Mouse (Mus musculus): ENCODE results near the gene Ehd1. TPM values are rescaled to one million over a fixed set of nuclear protein-coding genes. Genes with fewer than 3 reads are reported as not detected.
A peak's percentile ranks its signal among the peaks of the same experiment; 100 is the strongest.

Gene Ehd1
- total RNA-seq, 1 experiment, result 162 TPM

DNA sequence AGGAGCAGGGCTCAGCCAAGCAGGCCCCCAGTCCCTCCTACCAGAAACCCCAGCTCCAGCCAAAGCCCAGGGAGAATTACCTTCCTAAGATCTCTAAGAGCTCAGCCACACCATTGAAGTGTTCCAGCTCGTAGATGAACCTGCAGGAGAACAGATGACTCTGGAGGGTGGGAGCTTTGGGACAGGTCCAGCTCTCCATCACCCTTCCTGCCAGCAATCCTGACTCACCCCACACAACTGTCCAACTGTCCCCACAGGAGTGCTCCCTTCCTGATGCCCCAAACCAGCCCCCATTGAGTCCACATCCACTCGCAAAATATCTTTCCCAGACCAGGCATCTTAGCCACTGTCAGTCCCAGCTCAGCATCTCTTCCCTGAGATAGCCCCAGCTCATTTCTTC is 45.5 kb upstream of the Ehd1 start:
- H3K9ac ChIP-seq (ENCODE audit: insufficient read depth, low read depth, low read length, poor library complexity, severe bottlenecking), result no peak overlapping the region
- DNase-seq (ENCODE audit: low read depth, low spot score), result no peak
- H3K9me3 ChIP-seq (ENCODE audit: control insufficient read depth, insufficient read depth, low read depth, low read length), result no peaks in the 10 kb centered on the region
- H3K36me3 ChIP-seq (ENCODE audit: control insufficient read depth, insufficient read depth, low read length, poor library complexity, severe bottlenecking), result peaks cover 20% of the 10 kb centered on the region
- H3K4me3 ChIP-seq (ENCODE audit: insufficient read depth in 1 of 2, low read depth in 1 of 2, low read length in 2 of 2, poor library complexity in 1 of 2, severe bottlenecking in 1 of 2), result no peak overlapping the region
- in situ Hi-C loops (cut with MboI; ENCODE audit: low sequenced_read_pairs in 2 of 2, unreplicated experiment in 2 of 2), result no loop called here
- H3K4me1 ChIP-seq (ENCODE audit: control insufficient read depth in 2 of 2, insufficient read depth in 2 of 2, low read length in 2 of 2, poor library complexity in 1 of 2), result peaks cover 0 to 11% of the 10 kb centered on the region in 2 experiments; a peak in 2 of 4 replicates
- H3K27ac ChIP-seq (ENCODE audit: insufficient read depth, low read depth, low read length, poor library complexity, severe bottlenecking), result no peak overlapping the region
- TF ChIP-seq ZC3H11A (IDR thresholded peaks at IDR 0.05; ENCODE audit: borderline replicate concordance, low read depth, low read length) (no peak), ZNF384 (IDR thresholded peaks at IDR 0.05; ENCODE audit: low read depth, low read length) (no peak), MAFK (IDR thresholded peaks at IDR 0.05; ENCODE audit: insufficient read depth, low read depth, low read length) (no peak), HCFC1 (IDR thresholded peaks at IDR 0.05; ENCODE audit: borderline replicate concordance, insufficient read depth, low read length) (no peak), CHD2 (IDR thresholded peaks at IDR 0.05; ENCODE audit: low read depth, low read length) (no peak)

GRCm38 (mm10) chr19:6233647-6234046 is 42.9 kb upstream of the Ehd1 start:
- Histone ChIP-seq H3K27ac (ENCODE audit: insufficient read depth, low read depth, low read length, poor library complexity, severe bottlenecking) (no peak overlapping the region), H3K9ac (ENCODE audit: insufficient read depth, low read depth, low read length, poor library complexity, severe bottlenecking) (no peak overlapping the region), H3K9me3 (ENCODE audit: control insufficient read depth, insufficient read depth, low read depth, low read length) (no peaks in the 10 kb centered on the region), H3K36me3 (ENCODE audit: control insufficient read depth, insufficient read depth, low read length, poor library complexity, severe bottlenecking) (peaks cover 13% of the 10 kb centered on the region), H3K4me1 (ENCODE audit: control insufficient read depth in 2 of 2, insufficient read depth in 2 of 2, low read length in 2 of 2, poor library complexity in 1 of 2) (peaks cover 3 to 11% of the 10 kb centered on the region in 2 experiments; a peak in 2 of 4 replicates), H3K4me3 (ENCODE audit: insufficient read depth in 1 of 2, low read depth in 1 of 2, low read length in 2 of 2, poor library complexity in 1 of 2, severe bottlenecking in 1 of 2) (no peak overlapping the region)
- TF ChIP-seq MAFK (IDR thresholded peaks at IDR 0.05; ENCODE audit: insufficient read depth, low read depth, low read length), result no peak
- TF ChIP-seq CHD2 (IDR thresholded peaks at IDR 0.05; ENCODE audit: low read depth, low read length), result no peak
- no peak for TF ChIP-seq ZC3H11A (IDR thresholded peaks at IDR 0.05; ENCODE audit: borderline replicate concordance, low read depth, low read length)
- no peak for TF ChIP-seq HCFC1 (IDR thresholded peaks at IDR 0.05; ENCODE audit: borderline replicate concordance, insufficient read depth, low read length)
- TF ChIP-seq ZNF384 (IDR thresholded peaks at IDR 0.05; ENCODE audit: low read depth, low read length), result no peak
- no peak for DNase-seq (ENCODE audit: low read depth, low spot score)
- in situ Hi-C loops (cut with MboI; ENCODE audit: low sequenced_read_pairs in 2 of 2, unreplicated experiment in 2 of 2), result no loop called here

GRCm38 (mm10) chr19:6234337-6235083 is 42.0 kb upstream of the Ehd1 start:
- Histone ChIP-seq H3K4me3 (ENCODE audit: insufficient read depth in 1 of 2, low read depth in 1 of 2, low read length in 2 of 2, poor library complexity in 1 of 2, severe bottlenecking in 1 of 2) (peak overlapping the region; percentile 78 to 80; a peak in 3 of 4 replicates), H3K9ac (ENCODE audit: insufficient read depth, low read depth, low read length, poor library complexity, severe bottlenecking) (no peak overlapping the region), H3K36me3 (ENCODE audit: control insufficient read depth, insufficient read depth, low read length, poor library complexity, severe bottlenecking) (peaks cover 9% of the 10 kb centered on the region), H3K27ac (ENCODE audit: insufficient read depth, low read depth, low read length, poor library complexity, severe bottlenecking) (no peak overlapping the region), H3K4me1 (ENCODE audit: control insufficient read depth in 2 of 2, insufficient read depth in 2 of 2, low read length in 2 of 2, poor library complexity in 1 of 2) (peaks cover 6 to 16% of the 10 kb centered on the region in 2 experiments; a peak in 3 of 4 replicates), H3K9me3 (ENCODE audit: control insufficient read depth, insufficient read depth, low read depth, low read length) (no peaks in the 10 kb centered on the region)
- TF ChIP-seq MAFK (IDR thresholded peaks at IDR 0.05; ENCODE audit: insufficient read depth, low read depth, low read length) (no peak), ZNF384 (IDR thresholded peaks at IDR 0.05; ENCODE audit: low read depth, low read length) (no peak), ZC3H11A (IDR thresholded peaks at IDR 0.05; ENCODE audit: borderline replicate concordance, low read depth, low read length) (no peak), HCFC1 (IDR thresholded peaks at IDR 0.05; ENCODE audit: borderline replicate concordance, insufficient read depth, low read length) (no peak), CHD2 (IDR thresholded peaks at IDR 0.05; ENCODE audit: low read depth, low read length) (no peak)
- no peak for DNase-seq (ENCODE audit: low read depth, low spot score)
- in situ Hi-C loops (cut with MboI; ENCODE audit: low sequenced_read_pairs in 2 of 2, unreplicated experiment in 2 of 2), result no loop called here

GRCm38 (mm10) chr19:6235084-6236052 is 41.2 kb upstream of the Ehd1 start, which contains the start of gene Ppp2r5b:
Gene Ppp2r5b (minus strand): TSS chr19:6235872.
- Histone ChIP-seq H3K4me3 (ENCODE audit: insufficient read depth in 1 of 2, low read depth in 1 of 2, low read length in 2 of 2, poor library complexity in 1 of 2, severe bottlenecking in 1 of 2) (peak within 1 kb of the TSS; percentile 78 to 80), H3K9ac (ENCODE audit: insufficient read depth, low read depth, low read length, poor library complexity, severe bottlenecking) (peak within 1 kb of the TSS; percentile 82), H3K36me3 (ENCODE audit: control insufficient read depth, insufficient read depth, low read length, poor library complexity, severe bottlenecking) (peaks cover 8% of the 10 kb centered on the region), H3K27ac (ENCODE audit: insufficient read depth, low read depth, low read length, poor library complexity, severe bottlenecking) (peak within 1 kb of the TSS; percentile 72; the same call in 1 of the 2 replicates), H3K9me3 (ENCODE audit: control insufficient read depth, insufficient read depth, low read depth, low read length) (no peaks in the 10 kb centered on the region), H3K4me1 (ENCODE audit: control insufficient read depth in 2 of 2, insufficient read depth in 2 of 2, low read length in 2 of 2, poor library complexity in 1 of 2) (peaks cover 8 to 23% of the 10 kb centered on the region in 2 experiments; a peak in 3 of 4 replicates)
- peak; percentile 87 for DNase-seq (ENCODE audit: low read depth, low spot score)
- TF ChIP-seq HCFC1 (IDR thresholded peaks at IDR 0.05; ENCODE audit: borderline replicate concordance, insufficient read depth, low read length), result peak; percentile 89
- no peak for TF ChIP-seq CHD2 (IDR thresholded peaks at IDR 0.05; ENCODE audit: low read depth, low read length)
- in situ Hi-C loops (cut with MboI; ENCODE audit: low sequenced_read_pairs in 2 of 2, unreplicated experiment in 2 of 2), result no loop called here
